Mouse (Mus musculus) CD4-positive helper T cell, adult 2 months (primary cell): ENCODE measurements around the gene Ccdc85c.

Source experiments
- DNase-seq: peaks from one replicate; pipeline ENCODE4 v3.0.0-alpha.2; 2012; ENCODE audit warnings: low read depth, missing footprints, low spot score

The Ccdc85c gene

GRCm38 (mm10) chr12:108269699-108270098, 5.5 kb downstream of the Ccdc85c start:
- no peak for DNase-seq

GRCm38 (mm10) chr12:108268970-108269369, 6.3 kb downstream of the Ccdc85c start:
- no peak for DNase-seq

GRCm38 (mm10) chr12:108267653-108268052, 7.6 kb downstream of the Ccdc85c start:
- DNase-seq: no peak

- no peak for DNase-seq
These were observed 9.2 kb downstream of the Ccdc85c start for GRCm38 (mm10) chr12:108265831-108266619.

GRCm38 (mm10) chr12:108264918-108265317, 10.3 kb downstream of the Ccdc85c start:
- no peak for DNase-seq

- DNase-seq: no peak
These were observed 14.3 kb downstream of the Ccdc85c start for GRCm38 (mm10) chr12:108260950-108261349.

GRCm38 (mm10) chr12:108259322-108260049, 15.7 kb downstream of the Ccdc85c start:
- DNase-seq: no peak

GRCm38 (mm10) chr12:108256734-108257133, 18.5 kb downstream of the Ccdc85c start:
- DNase-seq: no peak

- DNase-seq: no peak
These were observed 19.3 kb downstream of the Ccdc85c start for GRCm38 (mm10) chr12:108255960-108256359.

GRCm38 (mm10) chr12:108255511-108255919, 19.7 kb downstream of the Ccdc85c start:
- DNase-seq: no peak

- no peak for DNase-seq
These were observed 22.2 kb downstream of the Ccdc85c start for GRCm38 (mm10) chr12:108253042-108253441.

- no peak for DNase-seq
These were observed 23.2 kb downstream of the Ccdc85c start for GRCm38 (mm10) chr12:108251825-108252542.

GRCm38 (mm10) chr12:108251034-108251792, 24.0 kb downstream of the Ccdc85c start:
- DNase-seq: no peak

GRCm38 (mm10) chr12:108249522-108249921, 25.7 kb downstream of the Ccdc85c start:
- no peak for DNase-seq

GRCm38 (mm10) chr12:108249019-108249418, 26.2 kb downstream of the Ccdc85c start:
- no peak for DNase-seq

GRCm38 (mm10) chr12:108246759-108247500, 28.3 kb downstream of the Ccdc85c start:
- DNase-seq: no peak

- no peak for DNase-seq
These were observed 29.6 kb downstream of the Ccdc85c start for GRCm38 (mm10) chr12:108245579-108245978.

GRCm38 (mm10) chr12:108244778-108245177, 30.4 kb downstream of the Ccdc85c start:
- DNase-seq: no peak

GRCm38 (mm10) chr12:108242243-108242745, 32.9 kb downstream of the Ccdc85c start:
- no peak for DNase-seq

- DNase-seq: no peak
These were observed 33.6 kb downstream of the Ccdc85c start for GRCm38 (mm10) chr12:108241626-108242025.
